Mouse (Mus musculus) MEL (cell line): ENCODE data around the gene Myoc. TPM values are rescaled to one million over a fixed set of nuclear protein-coding genes. Genes with fewer than 3 reads are reported as not detected.

Source experiments
- DNase-seq: peaks from one replicate; pipeline ENCODE4 v3.0.0; 2011; ENCODE audit warnings: low read depth, low spot score
- H3K27ac ChIP-seq: 2 replicates; pipeline ENCODE4 v1.5.1; 2012; ENCODE audit warnings: low read depth, mild to moderate bottlenecking, control low read depth, low read length, moderate library complexity; ENCODE audit not compliant: control insufficient read depth
- H3K27me3 ChIP-seq, 2 experiments: fragments of 150-350 bp in 1 of 2; sonication (generic) in 1 of 2; 2 replicates each; pipeline ENCODE4 v1.6.1; 2012; ENCODE audit warnings: low read length in 2 of 2, mild to moderate bottlenecking in 2 of 2, improper control_type of control experiment in 1 of 2, moderate library complexity in 1 of 2; ENCODE audit not compliant: insufficient read depth in 2 of 2, control insufficient read depth in 1 of 2
- H3K36me3 ChIP-seq, 2 experiments: 2 replicates each; pipeline ENCODE4 v1.6.1; 2012 to 2014; ENCODE audit warnings: low read length in 2 of 2, improper control_type of control experiment in 1 of 2, inconsistent platforms in 1 of 2, mild to moderate bottlenecking in 1 of 2; ENCODE audit not compliant: insufficient read depth in 2 of 2, control insufficient read depth in 1 of 2
- H3K4me1 ChIP-seq, 2 experiments: fragments of 150-350 bp in 1 of 2; sonication (generic) in 1 of 2; 2 replicates each; pipeline ENCODE4 v1.6.1; 2012; ENCODE audit warnings: low read length in 2 of 2, improper control_type of control experiment in 1 of 2, mild to moderate bottlenecking in 1 of 2; ENCODE audit not compliant: insufficient read depth in 2 of 2, control insufficient read depth in 1 of 2
- H3K4me3 ChIP-seq, 2 experiments: fragments of 150-350 bp in 1 of 2; sonication (generic) in 1 of 2; 2 replicates each; pipeline ENCODE4 v1.5.1; 2012; ENCODE audit warnings: low read depth in 2 of 2, low read length in 2 of 2, mild to moderate bottlenecking in 2 of 2, moderate library complexity in 2 of 2, control low read depth in 1 of 2, improper control_type of control experiment in 1 of 2; ENCODE audit not compliant: control insufficient read depth in 1 of 2, insufficient read depth in 1 of 2
- H3K79me2 ChIP-seq: 2 replicates; pipeline ENCODE4 v1.6.1; 2012; ENCODE audit warnings: mild to moderate bottlenecking, low read length, moderate library complexity; ENCODE audit not compliant: control insufficient read depth, poor library complexity, insufficient read depth
- H3K9ac ChIP-seq: 2 replicates; pipeline ENCODE4 v1.6.1; 2012; ENCODE audit warnings: low read depth, mild to moderate bottlenecking, control low read depth, low read length, moderate library complexity; ENCODE audit not compliant: control insufficient read depth, poor library complexity, severe bottlenecking
- H3K9me3 ChIP-seq: fragments of 150-350 bp; sonication (generic); replicated peaks from 2 replicates; pipeline ENCODE4 v1.6.1; 2012; ENCODE audit warnings: mild to moderate bottlenecking, low read length, improper control_type of control experiment, moderate library complexity; ENCODE audit not compliant: insufficient read depth
- BHLHE40 ChIP-seq: IDR thresholded peaks from 2 replicates; pipeline ENCODE4 v1.6.1; 2012; ENCODE audit warnings: low read depth, mild to moderate bottlenecking, inconsistent platforms, low read length, improper control_type of control experiment, borderline replicate concordance
- CHD2 ChIP-seq: IDR thresholded peaks from 2 replicates; pipeline ENCODE4 v1.6.1; 2011; ENCODE audit warnings: low read length, improper control_type of control experiment
- CTCF ChIP-seq, 3 experiments: IDR thresholded peaks in 2 of 3; conservative IDR thresholded peaks in 1 of 3; 2 replicates each; pipeline ENCODE4 v1.5.1; 2011 to 2012; ENCODE audit warnings: low read length in 3 of 3, low read depth in 2 of 3, mild to moderate bottlenecking in 2 of 3, improper control_type of control experiment in 1 of 3, inconsistent platforms in 1 of 3, mixed read lengths in 1 of 3, moderate library complexity in 1 of 3; ENCODE audit not compliant: control insufficient read depth in 1 of 3, insufficient read depth in 1 of 3, poor library complexity in 1 of 3, severe bottlenecking in 1 of 3
- E2F4 ChIP-seq: IDR thresholded peaks from 2 replicates; pipeline ENCODE4 v1.6.1; 2011; ENCODE audit warnings: low read depth, low read length, improper control_type of control experiment, borderline replicate concordance
- GATA1 ChIP-seq: IDR thresholded peaks from 2 replicates; pipeline ENCODE4 v1.6.1; 2011; ENCODE audit warnings: low read depth, low read length, improper control_type of control experiment
- MEF2A ChIP-seq: IDR thresholded peaks from 2 replicates; pipeline ENCODE4 v1.6.1; 2014; ENCODE audit warnings: low read depth, mild to moderate bottlenecking, inconsistent platforms, low read length, improper control_type of control experiment; ENCODE audit not compliant: poor library complexity, insufficient replicate concordance, severe bottlenecking; ENCODE audit errors: extremely low read depth
- MXI1 ChIP-seq: IDR thresholded peaks from 2 replicates; pipeline ENCODE4 v1.6.1; 2011; ENCODE audit warnings: mild to moderate bottlenecking, low read depth, low read length, improper control_type of control experiment
- MYB ChIP-seq: IDR thresholded peaks from 2 replicates; pipeline ENCODE4 v1.6.1; 2011; ENCODE audit warnings: mild to moderate bottlenecking, low read depth, low read length, improper control_type of control experiment
- NRF1 ChIP-seq: IDR thresholded peaks from 2 replicates; pipeline ENCODE4 v1.6.1; 2014; ENCODE audit warnings: low read depth, mild to moderate bottlenecking, inconsistent platforms, low read length, improper control_type of control experiment, moderate library complexity; ENCODE audit not compliant: poor library complexity, insufficient read depth, severe bottlenecking
- SIN3A ChIP-seq: IDR thresholded peaks from 2 replicates; pipeline ENCODE4 v1.6.1; 2012; ENCODE audit warnings: low read length, improper control_type of control experiment, inconsistent platforms
- TAL1 ChIP-seq: IDR thresholded peaks from 2 replicates; pipeline ENCODE4 v1.6.1; 2012; ENCODE audit warnings: mild to moderate bottlenecking, inconsistent platforms, low read length, moderate library complexity, mixed read lengths
- TBP ChIP-seq: IDR thresholded peaks from 2 replicates; pipeline ENCODE4 v1.8.0; 2011; ENCODE audit warnings: low read depth, low read length, improper control_type of control experiment
- TCF12 ChIP-seq: IDR thresholded peaks from 2 replicates; pipeline ENCODE4 v1.6.1; 2014; ENCODE audit warnings: low read depth, mild to moderate bottlenecking, inconsistent platforms, low read length, improper control_type of control experiment, moderate library complexity
- USF1 ChIP-seq: IDR thresholded peaks from 2 replicates; pipeline ENCODE4 v1.6.1; 2014; ENCODE audit warnings: low read depth, mild to moderate bottlenecking, inconsistent platforms, low read length, improper control_type of control experiment, moderate library complexity
- ZC3H11A ChIP-seq: IDR thresholded peaks from 2 replicates; pipeline ENCODE4 v1.6.1; 2012; ENCODE audit warnings: low read depth, mild to moderate bottlenecking, inconsistent platforms, low read length, improper control_type of control experiment
- ZKSCAN1 ChIP-seq: IDR thresholded peaks from 2 replicates; pipeline ENCODE4 v1.6.1; 2012; ENCODE audit warnings: low read depth, mild to moderate bottlenecking, inconsistent platforms, low read length, improper control_type of control experiment, moderate library complexity
- ZNF384 ChIP-seq: IDR thresholded peaks from 2 replicates; pipeline ENCODE4 v1.6.1; 2012; ENCODE audit warnings: low read depth, mild to moderate bottlenecking, inconsistent platforms, low read length, improper control_type of control experiment
- polyA plus RNA-seq, 2 experiments: library from polyadenylated mRNA; stranded (reverse) in 1 of 2; unstranded in 1 of 2; fragments of >175 nt in 1 of 2; fragments of >200 nt in 1 of 2; gene quantifications; 2 replicates each; pipeline versions ENCODE4 v1.2.1 to v1.2.4; 2012; ENCODE audit warnings: low replicate concordance in 2 of 2, low read depth in 1 of 2; ENCODE audit not compliant: insufficient read length in 2 of 2, insufficient read depth in 1 of 2, missing spikeins in 1 of 2
- total RNA-seq: library from RNA; depleted of rRNA; stranded (reverse); fragments of 300-350 nt; gene quantifications from 2 replicates; pipeline ENCODE4 v1.2.3, GENCODE M21; 2012

The Myoc gene
- total and polyA plus RNA-seq, 3 experiments = not detected

DNA sequence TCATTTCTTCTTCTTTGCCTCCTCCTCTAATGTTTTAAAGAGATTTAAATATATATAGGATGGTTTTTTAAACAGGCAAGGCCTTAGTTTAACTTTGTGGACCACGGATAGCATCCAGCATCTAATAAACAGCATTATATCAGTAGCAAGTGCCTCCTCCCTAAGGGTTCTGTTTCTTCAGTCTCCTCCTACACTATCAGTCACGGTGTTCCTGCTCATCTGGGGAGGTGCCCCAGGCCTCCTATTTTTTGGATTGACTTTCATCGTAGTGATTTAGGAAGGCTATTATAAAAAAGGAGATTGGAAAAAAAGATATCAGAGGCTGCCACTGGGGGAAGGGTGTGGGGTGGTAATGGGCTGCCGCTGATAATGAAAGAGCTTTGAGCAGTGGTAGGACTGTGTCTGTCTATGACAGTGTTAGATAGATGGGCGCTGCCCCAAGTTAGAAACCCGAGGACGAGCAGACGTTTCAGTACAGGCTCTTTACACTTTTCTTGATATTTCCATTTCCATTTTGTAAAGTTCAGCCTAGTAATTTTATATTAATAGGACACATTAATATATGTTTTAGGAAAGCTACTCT, 48.4 kb upstream of the Myoc start:
- no peaks in the 10 kb centered on the region; a peak in 1 of 4 replicates for H3K36me3 ChIP-seq

DNA sequence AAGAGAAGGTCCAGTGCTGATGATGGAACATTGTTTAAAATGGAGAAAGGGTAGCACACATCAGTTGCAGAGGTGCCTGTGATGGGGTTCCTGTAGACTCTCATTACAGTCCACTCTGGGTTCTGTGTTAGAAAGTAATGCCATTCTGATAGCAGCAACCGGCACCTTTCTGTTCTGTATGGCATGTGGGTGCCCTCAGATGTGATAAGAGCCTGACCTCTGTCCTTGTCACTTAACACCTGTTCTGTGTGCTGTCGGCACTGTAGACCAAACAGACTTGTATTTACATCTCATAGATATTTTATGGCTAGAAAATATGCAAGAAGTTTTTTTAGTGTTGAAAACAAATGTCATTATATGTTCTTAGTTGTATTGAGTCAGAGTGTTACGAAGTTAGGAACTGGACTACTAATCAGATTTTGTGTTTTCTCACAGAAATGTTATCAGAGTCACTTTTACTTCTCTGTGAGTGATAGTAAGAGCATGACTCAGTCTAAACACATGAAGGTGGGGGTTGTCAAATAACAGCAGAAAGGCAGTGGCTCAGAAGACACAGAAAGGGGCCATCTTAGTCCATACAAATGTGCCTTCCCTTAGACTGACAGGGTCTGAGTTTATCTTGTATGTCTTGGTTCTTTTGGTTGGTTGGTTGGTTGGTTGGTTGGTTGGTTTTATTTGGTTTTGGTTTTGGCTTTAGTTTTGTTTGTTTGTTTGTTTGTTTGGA, 41.4 kb upstream of the Myoc start:
- no peaks in the 10 kb centered on the region for H3K4me1 ChIP-seq
- H3K27ac ChIP-seq = no peak overlapping the region
- H3K4me3 ChIP-seq = no peak overlapping the region
- H3K9ac ChIP-seq = no peak overlapping the region
- H3K9me3 ChIP-seq = no peaks in the 10 kb centered on the region
- no peaks in the 10 kb centered on the region; a peak in 1 of 4 replicates for H3K36me3 ChIP-seq
- TF ChIP-seq ZC3H11A (no peak), TAL1 (no peak), TBP (no peak), ZNF384 (no peak)
- H3K27me3 ChIP-seq = no peaks in the 10 kb centered on the region
- H3K79me2 ChIP-seq = no peaks in the 10 kb centered on the region
- no peak for DNase-seq

More for the DNA sequence above, 48.4 kb upstream of the Myoc start:
- Histone ChIP-seq H3K9ac (no peak overlapping the region), H3K27me3 (no peaks in the 10 kb centered on the region), H3K27ac (no peak overlapping the region), H3K4me1 (no peaks in the 10 kb centered on the region), H3K4me3 (no peak overlapping the region), H3K9me3 (no peaks in the 10 kb centered on the region), H3K79me2 (no peaks in the 10 kb centered on the region)
- TF ChIP-seq TBP = no peak
- TF ChIP-seq ZNF384 = no peak
- TF ChIP-seq CHD2 = no peak
- no peak for TF ChIP-seq MYB
- no peak for TF ChIP-seq NRF1
- no peak for TF ChIP-seq BHLHE40
- no peak for TF ChIP-seq MEF2A
- DNase-seq = no peak

GRCm38 (mm10) chr1:162599617-162600016, 39.3 kb upstream of the Myoc start:
- no peaks in the 10 kb centered on the region for H3K36me3 ChIP-seq
- no peak for TF ChIP-seq ZKSCAN1
- no peak for TF ChIP-seq TBP
- TF ChIP-seq TCF12 = no peak
- no peak for TF ChIP-seq ZC3H11A
- no peak for TF ChIP-seq MYB
- TF ChIP-seq CTCF (IDR thresholded peaks at IDR 0.05 in 2 of 3, conservative IDR thresholded peaks at IDR 0.05 in 1 of 3; ENCODE audit: control insufficient read depth in 1 of 3, insufficient read depth in 1 of 3, low read depth in 2 of 3, low read length in 3 of 3, poor library complexity in 1 of 3, severe bottlenecking in 1 of 3) = no peak
- TF ChIP-seq MXI1 = no peak
- no peak for TF ChIP-seq SIN3A
- TF ChIP-seq GATA1 = no peak
- TF ChIP-seq ZNF384 = no peak
- TF ChIP-seq E2F4 = no peak
- TF ChIP-seq MEF2A = no peak
- no peak for TF ChIP-seq USF1
- TF ChIP-seq, all 39 proteins: peak for 0
- no peaks in the 10 kb centered on the region for H3K9me3 ChIP-seq
- no peaks in the 10 kb centered on the region for H3K79me2 ChIP-seq
- H3K27me3 ChIP-seq = no peaks in the 10 kb centered on the region
- H3K27ac ChIP-seq = no peak overlapping the region
- no peak overlapping the region for H3K9ac ChIP-seq
- no peak overlapping the region for H3K4me3 ChIP-seq
- DNase-seq = no peak
- no peaks in the 10 kb centered on the region for H3K4me1 ChIP-seq
